Mouse (Mus musculus) B cell, adult 2 months (primary cell): ENCODE results near the gene Ufc1.
"Not testable (repeated sequence)": the region's sequence is repeated elsewhere in the genome, so short reads cannot be mapped to it uniquely, and the experiment has no call there.

Experiments
- DNase-seq, 2 experiments: peaks; one replicate each; pipeline ENCODE4 v3.0.0; 2022

The Ufc1 gene

DNA sequence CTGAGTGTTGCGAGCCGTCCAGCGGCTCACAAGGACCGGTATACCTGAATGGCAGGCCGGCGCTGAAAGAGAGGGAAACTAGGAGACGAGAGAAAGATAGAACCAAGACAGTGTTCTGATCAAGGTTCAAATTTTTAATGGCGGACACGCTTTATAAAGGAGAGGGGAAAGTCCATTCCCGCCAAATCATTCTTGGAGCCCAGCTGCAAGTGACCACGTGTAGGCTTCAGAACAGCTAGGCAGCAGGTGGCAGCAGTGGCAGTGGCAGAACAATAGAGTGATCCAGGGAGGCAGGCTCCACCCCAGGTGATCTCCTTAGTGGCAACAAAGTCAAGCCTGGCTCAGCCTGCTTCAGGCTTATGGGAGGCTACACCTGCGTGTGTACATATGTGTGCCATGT is 52.9 kb downstream of the Ufc1 start:
- DNase-seq = not testable (repeated sequence)

- no peak for DNase-seq
Measured at GRCm38 (mm10) chr1:171240911-171241310, 53.9 kb downstream of the Ufc1 start.

DNA sequence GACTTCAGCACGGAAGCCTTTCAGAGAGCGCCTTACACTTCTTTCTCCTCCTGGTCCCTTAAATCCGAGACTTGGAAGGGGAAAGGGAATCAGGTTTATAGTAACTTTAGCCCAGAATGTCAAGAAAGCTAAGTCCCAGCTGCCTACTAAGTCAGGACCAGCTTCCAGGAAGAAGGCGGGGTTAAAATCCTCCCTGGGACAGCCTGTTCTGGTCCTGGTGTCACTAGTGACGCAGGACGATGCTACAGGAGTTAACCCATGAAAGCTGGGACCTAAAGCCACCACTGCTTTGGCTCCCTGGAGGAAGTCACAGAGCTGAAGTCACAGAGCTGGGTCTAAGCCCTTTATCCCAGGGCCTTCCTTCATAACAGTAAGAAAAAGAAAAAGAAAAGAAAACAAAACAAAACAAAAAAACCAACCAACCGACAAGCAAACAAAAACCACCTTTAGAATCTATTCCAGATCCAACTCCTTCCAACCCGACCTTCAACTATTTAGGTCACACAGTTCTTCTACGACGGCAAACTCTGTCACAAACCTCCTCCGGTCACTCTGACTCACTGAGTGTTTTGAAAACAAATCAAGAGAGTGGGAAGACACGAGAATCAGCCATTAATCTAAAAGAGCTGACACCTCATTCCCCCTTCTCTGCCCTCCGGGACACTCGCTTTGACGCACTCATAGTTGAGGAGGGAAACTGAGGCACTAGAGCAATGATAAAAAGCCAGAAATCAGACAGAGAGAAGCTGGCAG is 54.7 kb downstream of the Ufc1 start:
- no peak for DNase-seq
